Mouse (Mus musculus) CH12.LX (cell line): ENCODE results near the gene Trappc12. TPM values are rescaled to one million over a fixed set of nuclear protein-coding genes. Genes with fewer than 3 reads are reported as not detected.

ENCODE experiments used
- DNase-seq: peaks from one replicate; pipeline ENCODE4 v3.0.0-alpha.2; 2013; ENCODE audit errors: extremely low read depth
- H3K27ac ChIP-seq: 2 replicates; pipeline ENCODE4 v1.5.1; 2012; ENCODE audit warnings: low read depth, mild to moderate bottlenecking, control low read depth, moderate library complexity; ENCODE audit not compliant: insufficient read depth
- H3K27me3 ChIP-seq: replicated peaks from 2 replicates; pipeline ENCODE3; 2012; ENCODE audit warnings: inconsistent platforms
- H3K36me3 ChIP-seq, 2 experiments: replicated peaks in 1 of 2; 2 replicates each; pipeline versions ENCODE3 to v1.6.1; 2012; ENCODE audit warnings: inconsistent platforms in 1 of 2, low read length in 1 of 2, mild to moderate bottlenecking in 1 of 2, mixed read lengths in 1 of 2, moderate library complexity in 1 of 2; ENCODE audit not compliant: control insufficient read depth in 1 of 2, insufficient read depth in 1 of 2
- H3K4me1 ChIP-seq, 2 experiments: 2 replicates each; pipeline ENCODE4 v1.6.1; 2012; ENCODE audit warnings: inconsistent platforms in 1 of 2, moderate library complexity in 1 of 2; ENCODE audit not compliant: insufficient read depth in 2 of 2, control insufficient read depth in 1 of 2
- H3K4me2 ChIP-seq: 2 replicates; pipeline ENCODE4 v1.6.1; 2012; ENCODE audit warnings: low read depth, mild to moderate bottlenecking, control low read depth; ENCODE audit not compliant: poor library complexity, insufficient read depth, severe bottlenecking
- H3K4me3 ChIP-seq, 3 experiments: fragments of 150-350 bp in 1 of 3; sonication (generic) in 1 of 3; replicated peaks in 1 of 3; 2 replicates each; pipeline versions ENCODE3 to v1.5.1; 2011 to 2012; ENCODE audit warnings: low read depth in 2 of 3, low read length in 2 of 3, mild to moderate bottlenecking in 2 of 3, moderate library complexity in 2 of 3, control low read depth in 1 of 3, improper control_type of control experiment in 1 of 3, inconsistent platforms in 1 of 3, mixed read lengths in 1 of 3; ENCODE audit not compliant: poor library complexity in 1 of 3
- H3K79me2 ChIP-seq: replicated peaks from 2 replicates; pipeline ENCODE4 v1.6.1; 2012; ENCODE audit warnings: mild to moderate bottlenecking, moderate library complexity; ENCODE audit not compliant: control insufficient read depth, poor library complexity, insufficient read depth, severe bottlenecking; ENCODE audit errors: extremely low read depth
- H3K9ac ChIP-seq: 2 replicates; pipeline ENCODE4 v1.6.1; 2012; ENCODE audit warnings: low read depth, mild to moderate bottlenecking, control low read depth, moderate library complexity; ENCODE audit not compliant: insufficient read depth
- H3K9me3 ChIP-seq: replicated peaks from 2 replicates; pipeline ENCODE3; 2012; ENCODE audit warnings: low read length, inconsistent platforms, mixed read lengths
- CHD1 ChIP-seq: IDR thresholded peaks from 2 replicates; pipeline ENCODE4 v1.6.1; 2012; ENCODE audit warnings: low read depth, low read length, improper control_type of control experiment, inconsistent platforms
- CHD2 ChIP-seq: IDR thresholded peaks from 2 replicates; pipeline ENCODE4 v1.6.1; 2011; ENCODE audit warnings: low read length, improper control_type of control experiment
- CTCF ChIP-seq, 2 experiments: IDR thresholded peaks in 1 of 2; conservative IDR thresholded peaks in 1 of 2; 2 replicates each; pipeline ENCODE4 v1.5.1; 2011 to 2012; ENCODE audit warnings: low read depth in 2 of 2, low read length in 2 of 2, improper control_type of control experiment in 1 of 2, inconsistent platforms in 1 of 2, mild to moderate bottlenecking in 1 of 2, moderate library complexity in 1 of 2
- E2F4 ChIP-seq: IDR thresholded peaks from 2 replicates; pipeline ENCODE4 v1.6.1; 2011; ENCODE audit warnings: low read depth, low read length, improper control_type of control experiment; ENCODE audit not compliant: insufficient replicate concordance
- EP300 ChIP-seq: IDR thresholded peaks from 2 replicates; pipeline ENCODE4 v1.6.1; 2011; ENCODE audit warnings: low read length, improper control_type of control experiment
- GABPA ChIP-seq: IDR thresholded peaks from 2 replicates; pipeline ENCODE4 v1.6.1; 2012; ENCODE audit warnings: low read depth, low read length, improper control_type of control experiment, inconsistent platforms; ENCODE audit not compliant: insufficient replicate concordance
- HCFC1 ChIP-seq: IDR thresholded peaks from 2 replicates; pipeline ENCODE4 v1.6.1; 2012; ENCODE audit warnings: low read depth, mild to moderate bottlenecking, inconsistent platforms, low read length, improper control_type of control experiment
- JUND ChIP-seq: conservative IDR thresholded peaks from 2 replicates; pipeline ENCODE4 v1.6.1; 2011; ENCODE audit warnings: low read depth, low read length, improper control_type of control experiment
- KAT2A ChIP-seq: IDR thresholded peaks from 2 replicates; pipeline ENCODE4 v1.6.1; 2012; ENCODE audit warnings: low read length, improper control_type of control experiment, inconsistent platforms; ENCODE audit not compliant: insufficient replicate concordance
- MAFK ChIP-seq: IDR thresholded peaks from 2 replicates; pipeline ENCODE4 v1.6.1; 2011; ENCODE audit warnings: low read length, improper control_type of control experiment; ENCODE audit not compliant: insufficient replicate concordance
- MEF2A ChIP-seq: IDR thresholded peaks from 2 replicates; pipeline ENCODE4 v1.6.1; 2014; ENCODE audit warnings: low read depth, mild to moderate bottlenecking, inconsistent platforms, low read length, improper control_type of control experiment, borderline replicate concordance
- MXI1 ChIP-seq: IDR thresholded peaks from 2 replicates; pipeline ENCODE4 v1.6.1; 2011; ENCODE audit warnings: mild to moderate bottlenecking, low read depth, low read length, improper control_type of control experiment
- MYC ChIP-seq: IDR thresholded peaks from 2 replicates; pipeline ENCODE4 v1.6.1; 2011; ENCODE audit warnings: low read depth, mild to moderate bottlenecking, improper control_type of control experiment, low read length
- NELFE ChIP-seq: IDR thresholded peaks from 2 replicates; pipeline ENCODE4 v1.6.1; 2011; ENCODE audit warnings: low read depth, low read length, improper control_type of control experiment
- NRF1 ChIP-seq: IDR thresholded peaks from 2 replicates; pipeline ENCODE4 v1.6.1; 2014; ENCODE audit warnings: low read depth, mild to moderate bottlenecking, inconsistent platforms, low read length, improper control_type of control experiment, moderate library complexity
- RAD21 ChIP-seq: IDR thresholded peaks from 2 replicates; pipeline ENCODE4 v1.6.1; 2011; ENCODE audit warnings: low read depth, mild to moderate bottlenecking, low read length, improper control_type of control experiment, moderate library complexity
- RCOR1 ChIP-seq: conservative IDR thresholded peaks from 2 replicates; pipeline ENCODE4 v1.6.1; 2012; ENCODE audit warnings: low read depth, mild to moderate bottlenecking, inconsistent platforms, low read length, improper control_type of control experiment
- SIN3A ChIP-seq: IDR thresholded peaks from 2 replicates; pipeline ENCODE4 v1.6.1; 2012; ENCODE audit warnings: low read length, improper control_type of control experiment, inconsistent platforms
- SMC3 ChIP-seq: IDR thresholded peaks from 2 replicates; pipeline ENCODE4 v1.6.1; 2011; ENCODE audit warnings: low read depth, low read length, improper control_type of control experiment
- TBP ChIP-seq: conservative IDR thresholded peaks from 2 replicates; pipeline ENCODE4 v1.6.1; 2011; ENCODE audit warnings: low read depth, low read length, improper control_type of control experiment
- TCF12 ChIP-seq: IDR thresholded peaks from 2 replicates; pipeline ENCODE4 v1.6.1; 2014; ENCODE audit warnings: low read depth, mild to moderate bottlenecking, inconsistent platforms, low read length, improper control_type of control experiment
- UBTF ChIP-seq: IDR thresholded peaks from 2 replicates; pipeline ENCODE4 v1.6.1; 2012; ENCODE audit warnings: low read depth, mild to moderate bottlenecking, inconsistent platforms, low read length, improper control_type of control experiment, moderate library complexity
- ZC3H11A ChIP-seq: IDR thresholded peaks from 2 replicates; pipeline ENCODE4 v1.6.1; 2012; ENCODE audit warnings: low read depth, mild to moderate bottlenecking, inconsistent platforms, low read length, improper control_type of control experiment
- ZMIZ1 ChIP-seq: IDR thresholded peaks from 2 replicates; pipeline ENCODE4 v1.6.1; 2012; ENCODE audit warnings: low read depth, mild to moderate bottlenecking, inconsistent platforms, low read length, improper control_type of control experiment
- dilution Hi-C: fragments of 300-500 bp; cut with MboI; formaldehyde crosslinking; loops from 2 replicates; pipeline ENCODE4 v1.14.3; 2020; ENCODE audit warnings: low sequenced_read_pairs; ENCODE audit not compliant: extremely low pct_unique_long_range_greater_than_20kb, extremely low pct_ligation_motif_present
- in situ Hi-C: fragments of 300-500 bp; cut with MboI; formaldehyde crosslinking; loops from 3 replicates; pipeline ENCODE4 v1.14.3; 2019; ENCODE audit warnings: low sequenced_read_pairs, low pct_ligation_motif_present, low pct_unique_long_range_greater_than_20kb, mixed read lengths
- polyA plus RNA-seq: library from polyadenylated mRNA; unstranded; fragments of >175 nt; gene quantifications from 2 replicates; pipeline ENCODE4 v1.2.1, GENCODE M21; 2012; ENCODE audit warnings: low read depth; ENCODE audit not compliant: insufficient read length
- total RNA-seq, 2 experiments: library from RNA; depleted of rRNA; stranded (reverse); fragments of 300-350 nt in 1 of 2; fragments of >200 nt in 1 of 2; gene quantifications; 2 replicates each; pipeline ENCODE4 v1.2.3; 2012 to 2014

Gene Trappc12
- total and polyA plus RNA-seq, 3 experiments: 26.7 to 33.9 (median 28.9) TPM

GRCm38 (mm10) chr12:28784355-28784754, 34.1 kb upstream of the Trappc12 start:
- H3K4me2 ChIP-seq: no peak overlapping the region
- H3K27ac ChIP-seq: no peak overlapping the region
- DNase-seq: peak; percentile 40
- H3K36me3 ChIP-seq: peaks cover 0 to 26% of the 10 kb centered on the region in 2 experiments
- H3K4me1 ChIP-seq: peaks cover 0 to 14% of the 10 kb centered on the region in 2 experiments; a peak in 3 of 4 replicates
- no peak overlapping the region for H3K4me3 ChIP-seq
- no peaks in the 10 kb centered on the region for H3K9me3 ChIP-seq
- no peak overlapping the region for H3K9ac ChIP-seq
- no peaks in the 10 kb centered on the region for H3K27me3 ChIP-seq
- in situ Hi-C loops (no loop called here), dilution Hi-C loops (no loop called here)
- TF ChIP-seq HCFC1 (no peak), ZC3H11A (no peak), UBTF (no peak), KAT2A (no peak), SMC3 (peak; percentile 37), CHD2 (no peak), RAD21 (peak; percentile 13), MEF2A (no peak), NELFE (no peak), CTCF (conservative IDR thresholded peaks at IDR 0.05 in 1 of 2, IDR thresholded peaks at IDR 0.05 in 1 of 2; ENCODE audit: low read depth in 2 of 2, low read length in 2 of 2) (peak in 1 of 2 experiments; percentile 52; a peak in 2 of 4 replicates), MXI1 (no peak), NRF1 (no peak), MAFK (no peak), ZMIZ1 (no peak)
- no peaks in the 10 kb centered on the region for H3K79me2 ChIP-seq

GRCm38 (mm10) chr12:28782637-28783036, 32.4 kb upstream of the Trappc12 start:
- DNase-seq: no peak
- no peaks in the 10 kb centered on the region for H3K27me3 ChIP-seq
- TF ChIP-seq TCF12: no peak
- no peak for TF ChIP-seq MYC
- TF ChIP-seq MEF2A: no peak
- no peak for TF ChIP-seq E2F4
- no peak for TF ChIP-seq JUND
- TF ChIP-seq TBP: no peak
- TF ChIP-seq EP300: no peak
- no peak for TF ChIP-seq GABPA
- no peak for TF ChIP-seq HCFC1
- no peak for TF ChIP-seq RCOR1
- TF ChIP-seq CHD1: no peak
- TF ChIP-seq CHD2: no peak
- TF ChIP-seq SIN3A: no peak
- TF ChIP-seq CTCF (conservative IDR thresholded peaks at IDR 0.05 in 1 of 2, IDR thresholded peaks at IDR 0.05 in 1 of 2; ENCODE audit: low read depth in 2 of 2, low read length in 2 of 2): no peak
- no peaks in the 10 kb centered on the region for H3K9me3 ChIP-seq
- no peaks in the 10 kb centered on the region; the same call in 1 of the 2 replicates for H3K79me2 ChIP-seq
- no peak overlapping the region for H3K4me3 ChIP-seq
- H3K36me3 ChIP-seq: peaks cover 0 to 33% of the 10 kb centered on the region in 2 experiments
- no peak overlapping the region for H3K9ac ChIP-seq
- no peak overlapping the region for H3K27ac ChIP-seq
- in situ Hi-C loops: no loop called here
- no peak overlapping the region for H3K4me2 ChIP-seq
- peaks cover 0 to 14% of the 10 kb centered on the region in 2 experiments; a peak in 3 of 4 replicates for H3K4me1 ChIP-seq
- dilution Hi-C loops: no loop called here
